Mouse (Mus musculus) heart, adult 18-20 months (tissue): Measurements from ENCODE around the gene Smarcc1. TPM values are rescaled to one million over a fixed set of nuclear protein-coding genes. Genes with fewer than 3 reads are reported as not detected.

ENCODE experiments used
- DNase-seq, 2 experiments: peaks; one replicate each; pipeline ENCODE4 v3.0.0; 2021 to 2022; ENCODE audit warnings: mixed read lengths in 1 of 2
- microRNA-seq, 2 experiments: library from miRNA; unstranded; fragments of <30 nt; microRNA quantifications; one replicate each; pipeline ENCODE4 v1.2.0; 2022
- total RNA-seq, 2 experiments: library from RNA; stranded (reverse); gene quantifications; 2 replicates each; pipeline ENCODE4 v1.2.3; 2021

Gene Smarcc1
- total RNA-seq, 2 experiments from 2014 or later: 22.9 to 25.5 TPM

DNA sequence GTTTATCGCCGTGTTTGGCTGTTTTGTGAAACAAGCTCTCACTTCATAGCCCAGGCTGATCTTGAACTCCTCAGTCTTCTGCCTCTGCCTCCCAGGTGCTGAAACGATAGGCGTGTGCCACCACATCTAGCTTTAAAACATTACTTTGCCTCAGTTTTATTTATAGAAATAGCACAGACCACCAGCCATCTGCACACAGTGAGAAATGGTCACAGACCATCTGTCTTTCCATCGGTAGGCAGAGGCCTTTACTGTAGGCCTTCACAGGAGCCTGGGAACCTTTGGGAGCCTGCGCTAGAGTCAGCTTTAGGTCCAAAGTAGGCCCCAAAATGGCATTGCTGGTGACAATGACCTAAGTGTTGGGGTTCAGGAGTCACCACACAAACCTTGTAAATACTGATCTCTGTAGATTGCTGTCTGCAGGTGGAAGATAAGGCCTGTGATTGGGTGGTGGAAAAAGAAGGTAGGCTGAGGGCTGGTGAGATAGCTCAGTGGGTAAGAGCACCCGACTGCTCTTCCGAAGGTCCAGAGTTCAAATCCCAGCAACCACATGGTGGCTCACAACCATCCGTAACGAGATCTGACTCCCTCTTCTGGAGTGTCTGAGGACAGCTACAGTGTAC lies 166.7 kb downstream of the Smarcc1 start:
- DNase-seq: no peak

DNA sequence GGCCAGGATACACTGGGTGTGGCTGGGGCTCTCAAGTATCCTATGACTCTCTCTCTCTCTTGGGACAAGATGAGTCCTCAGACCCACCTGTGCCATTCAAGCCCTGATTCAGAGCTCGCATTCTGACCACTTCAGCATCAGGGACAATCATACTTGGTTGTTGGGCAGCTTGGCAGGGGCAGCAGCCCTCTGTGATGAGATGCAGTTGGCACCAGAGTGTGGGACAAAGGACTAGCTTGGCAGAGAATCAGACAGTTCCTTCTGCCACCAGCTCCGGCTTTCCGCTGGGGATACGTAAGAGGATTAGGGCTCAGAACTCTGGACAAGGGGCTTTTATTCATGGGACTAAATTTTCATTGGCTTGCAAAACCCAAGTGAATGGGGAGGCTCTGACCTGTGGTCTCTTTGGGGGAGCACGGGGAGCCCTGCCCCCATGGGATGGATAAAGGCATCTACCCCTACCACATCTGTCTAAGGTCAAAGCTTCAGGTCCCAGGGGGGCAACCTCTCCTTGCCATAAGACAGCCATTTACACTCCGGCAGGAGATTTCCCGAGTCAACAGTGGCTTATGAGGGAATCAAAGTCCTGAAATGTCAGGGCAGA lies 169.9 kb downstream of the Smarcc1 start:
- no peak for DNase-seq

Small RNA genes lying within 50 kb of the gene (microRNA-seq; reads per million reads assigned to microRNA genes)
- gene Mir6236: 49.7 to 59.2 reads per million in 2 experiments

Other genes with a start within 250 kb of the Smarcc1 start
- gene Cdc25a, start 242.1 kb upstream of the Smarcc1 start, total RNA-seq: 1 to 10 TPM; 4.7 to 5.3 TPM
- gene Map4, start 186.2 kb upstream of the Smarcc1 start, total RNA-seq: 100 to 1,000 TPM; 314 to 326 TPM
- gene Dhx30, start 122 bp downstream of the Smarcc1 start, total RNA-seq: 10 to 100 TPM; 54.4 to 56.4 TPM
- under 1 TPM in 1 of 2 experiments, not detected in 1; 0.39 TPM for gene Cspg5, start 126.1 kb downstream of the Smarcc1 start, total RNA-seq
- gene Elp6, start 187.5 kb downstream of the Smarcc1 start, total RNA-seq: 1 to 10 TPM; 1.8 to 2.7 TPM
- gene Scap, start 215.6 kb downstream of the Smarcc1 start, total RNA-seq: 10 to 100 TPM; 23.8 to 31.3 TPM